Mouse (Mus musculus): ENCODE measurements around the gene AA986860. TPM values are rescaled to one million over a fixed set of nuclear protein-coding genes. Genes with fewer than 3 reads are reported as not detected.

Gene AA986860
- polyA plus RNA-seq, 1 experiment from 2014 or later, result 11.6 TPM

GRCm38 (mm10) chr1:130717291-130717871 lies 14.4 kb upstream of the AA986860 start, which contains the start of gene Yod1:
TSS of gene Yod1 (plus strand) at chr1:130717327.
- peak within 1 kb of the TSS; percentile 94 for H3K4me2 ChIP-seq
- H3K27ac ChIP-seq, result peak within 1 kb of the TSS; percentile 89
- no peaks in the 10 kb centered on the region for H3K27me3 ChIP-seq
- H3K36me3 ChIP-seq, result peaks cover 7% of the 10 kb centered on the region
- ATAC-seq (replicated peaks; ENCODE audit: low FRiP score), result peak; percentile 81
- H3K9ac ChIP-seq, result peak within 1 kb of the TSS; percentile 94
- under 1% methylated on average over 54 of the region's 54 CpGs for WGBS
- peak within 1 kb of the TSS; percentile 87 for H3K4me3 ChIP-seq (replicated peaks)
- H3K4me1 ChIP-seq, result peaks cover 10% of the 10 kb centered on the region
- no peaks in the 10 kb centered on the region for H3K9me3 ChIP-seq (replicated peaks)

- Histone ChIP-seq H3K27me3 (no peaks in the 10 kb centered on the region), H3K4me1 (0 out of 2 replicates have a peak, but pooled peaks cover 2% of the 10 kb centered on the region), H3K4me2 (no peak overlapping the region), H3K9me3 (replicated peaks) (no peaks in the 10 kb centered on the region), H3K4me3 (replicated peaks) (no peak overlapping the region), H3K27ac (no peak overlapping the region), H3K9ac (no peak overlapping the region), H3K36me3 (peaks cover 4% of the 10 kb centered on the region)
- no peak for ATAC-seq (replicated peaks; ENCODE audit: low FRiP score)
- WGBS, result 83% methylated on average over 5 of the region's 5 CpGs
Measured at GRCm38 (mm10) chr1:130724206-130724605, 7.6 kb upstream of the AA986860 start.

GRCm38 (mm10) chr1:130726396-130726795 lies 5.4 kb upstream of the AA986860 start:
- Histone ChIP-seq H3K9me3 (replicated peaks) (no peaks in the 10 kb centered on the region), H3K27ac (no peak overlapping the region), H3K4me3 (replicated peaks) (no peak overlapping the region), H3K36me3 (no peaks in the 10 kb centered on the region), H3K4me1 (peaks cover 2% of the 10 kb centered on the region; the same call in 1 of the 2 replicates), H3K9ac (no peak overlapping the region), H3K4me2 (no peak overlapping the region), H3K27me3 (no peaks in the 10 kb centered on the region)
- 88% methylated on average over 2 of the region's 2 CpGs for WGBS
- ATAC-seq (replicated peaks; ENCODE audit: low FRiP score), result no peak

GRCm38 (mm10) chr1:130728070-130728469 lies 3.7 kb upstream of the AA986860 start:
- Histone ChIP-seq H3K27me3 (no peaks in the 10 kb centered on the region), H3K36me3 (no peaks in the 10 kb centered on the region), H3K4me3 (replicated peaks) (no peak overlapping the region), H3K27ac (no peak overlapping the region), H3K9me3 (replicated peaks) (no peaks in the 10 kb centered on the region), H3K4me1 (peaks cover 12% of the 10 kb centered on the region), H3K4me2 (no peak overlapping the region), H3K9ac (no peak overlapping the region)
- 73% methylated on average over 1 of the region's 1 CpGs for WGBS
- ATAC-seq (replicated peaks; ENCODE audit: low FRiP score), result no peak

GRCm38 (mm10) chr1:130728708-130729107 lies 3.1 kb upstream of the AA986860 start:
- Histone ChIP-seq H3K36me3 (no peaks in the 10 kb centered on the region), H3K4me1 (peaks cover 17% of the 10 kb centered on the region), H3K9ac (no peak overlapping the region), H3K27ac (no peak overlapping the region), H3K4me3 (replicated peaks) (no peak overlapping the region), H3K9me3 (replicated peaks) (no peaks in the 10 kb centered on the region), H3K4me2 (no peak overlapping the region), H3K27me3 (no peaks in the 10 kb centered on the region)
- no peak for ATAC-seq (replicated peaks; ENCODE audit: low FRiP score)
- 89% methylated on average over 3 of the region's 3 CpGs for WGBS

- no peak for ATAC-seq (replicated peaks; ENCODE audit: low FRiP score)
- H3K4me3 ChIP-seq (replicated peaks), result no peak within 1 kb of the TSS
Measured at GRCm38 (mm10) chr1:130729153-130729552, 2.6 kb upstream of the AA986860 start, which contains the start of gene Pfkfb2. TSS of gene Pfkfb2 (minus strand) at chr1:130729253.

GRCm38 (mm10) chr1:130732706-130733658 lies 1.2 kb downstream of the AA986860 start:
- H3K27ac ChIP-seq, result peak overlapping the region; percentile 86
- no peaks in the 10 kb centered on the region for H3K27me3 ChIP-seq
- no peaks in the 10 kb centered on the region for H3K9me3 ChIP-seq (replicated peaks)
- peaks cover 41% of the 10 kb centered on the region for H3K4me1 ChIP-seq
- H3K9ac ChIP-seq, result no peak overlapping the region
- H3K4me3 ChIP-seq (replicated peaks), result peak overlapping the region; percentile 37
- 81% methylated on average over 13 of the region's 13 CpGs for WGBS
- H3K4me2 ChIP-seq, result peak overlapping the region; percentile 53
- ATAC-seq (replicated peaks; ENCODE audit: low FRiP score), result peak; percentile 12
- H3K36me3 ChIP-seq, result no peaks in the 10 kb centered on the region

More at GRCm38 (mm10) chr1:130729153-130729552, 2.6 kb upstream of the AA986860 start, which contains the start of gene Pfkfb2:
- no peaks in the 10 kb centered on the region for H3K36me3 ChIP-seq
- no peak within 1 kb of the TSS for H3K4me2 ChIP-seq
- peaks cover 21% of the 10 kb centered on the region for H3K4me1 ChIP-seq
- H3K9me3 ChIP-seq (replicated peaks), result no peaks in the 10 kb centered on the region
- no peak within 1 kb of the TSS for H3K9ac ChIP-seq
- no peaks in the 10 kb centered on the region for H3K27me3 ChIP-seq
- 81% methylated on average over 2 of the region's 2 CpGs for WGBS
- no peak within 1 kb of the TSS for H3K27ac ChIP-seq

- Histone ChIP-seq H3K27ac (peak overlapping the region; percentile 86), H3K9me3 (replicated peaks) (no peaks in the 10 kb centered on the region), H3K36me3 (no peaks in the 10 kb centered on the region), H3K4me3 (replicated peaks) (peak overlapping the region; percentile 16; the same call in 1 of the 2 replicates), H3K9ac (no peak overlapping the region), H3K4me1 (peaks cover 41% of the 10 kb centered on the region), H3K4me2 (peak overlapping the region; percentile 53), H3K27me3 (no peaks in the 10 kb centered on the region)
- WGBS, result 62% methylated on average over 4 of the region's 4 CpGs
- peak; percentile 61 for ATAC-seq (replicated peaks; ENCODE audit: low FRiP score)
Measured at GRCm38 (mm10) chr1:130733671-130734070, 1.9 kb downstream of the AA986860 start.

GRCm38 (mm10) chr1:130734452-130734851 lies 2.7 kb downstream of the AA986860 start:
- Histone ChIP-seq H3K27ac (peak overlapping the region; percentile 86), H3K4me1 (peaks cover 41% of the 10 kb centered on the region), H3K9me3 (replicated peaks) (no peaks in the 10 kb centered on the region), H3K36me3 (no peaks in the 10 kb centered on the region), H3K4me3 (replicated peaks) (no peak overlapping the region), H3K27me3 (no peaks in the 10 kb centered on the region), H3K9ac (no peak overlapping the region), H3K4me2 (peak overlapping the region; percentile 53)
- 71% methylated on average over 5 of the region's 5 CpGs for WGBS
- no peak for ATAC-seq (replicated peaks; ENCODE audit: low FRiP score)

GRCm38 (mm10) chr1:130734852-130735251 lies 3.1 kb downstream of the AA986860 start:
- 64% methylated on average over 8 of the region's 8 CpGs for WGBS
- Histone ChIP-seq H3K9ac (no peak overlapping the region), H3K27ac (peak overlapping the region; percentile 86), H3K36me3 (no peaks in the 10 kb centered on the region), H3K4me1 (peaks cover 41% of the 10 kb centered on the region), H3K27me3 (no peaks in the 10 kb centered on the region), H3K4me3 (replicated peaks) (no peak overlapping the region), H3K4me2 (peak overlapping the region; percentile 53), H3K9me3 (replicated peaks) (no peaks in the 10 kb centered on the region)
- ATAC-seq (replicated peaks; ENCODE audit: low FRiP score), result no peak

GRCm38 (mm10) chr1:130737411-130737881 lies 5.7 kb downstream of the AA986860 start:
- Histone ChIP-seq H3K27me3 (no peaks in the 10 kb centered on the region), H3K27ac (no peak overlapping the region), H3K4me3 (replicated peaks) (no peak overlapping the region), H3K4me1 (peaks cover 47% of the 10 kb centered on the region), H3K36me3 (no peaks in the 10 kb centered on the region), H3K9ac (no peak overlapping the region), H3K9me3 (replicated peaks) (no peaks in the 10 kb centered on the region), H3K4me2 (no peak overlapping the region)
- ATAC-seq (replicated peaks; ENCODE audit: low FRiP score), result no peak
- WGBS, result 34% methylated on average over 11 of the region's 11 CpGs

GRCm38 (mm10) chr1:130737916-130738315 lies 6.1 kb downstream of the AA986860 start:
- no peak overlapping the region for H3K27ac ChIP-seq
- no peaks in the 10 kb centered on the region for H3K9me3 ChIP-seq (replicated peaks)
- no peaks in the 10 kb centered on the region for H3K36me3 ChIP-seq
- H3K27me3 ChIP-seq, result no peaks in the 10 kb centered on the region
- H3K4me2 ChIP-seq, result no peak overlapping the region
- no peak overlapping the region for H3K9ac ChIP-seq
- no peak overlapping the region for H3K4me3 ChIP-seq (replicated peaks)
- 88% methylated on average over 7 of the region's 7 CpGs for WGBS
- H3K4me1 ChIP-seq, result peaks cover 44% of the 10 kb centered on the region
- ATAC-seq (replicated peaks; ENCODE audit: low FRiP score), result no peak
